Mouse (Mus musculus): Measurements from ENCODE around the gene Dtx2. TPM values are rescaled to one million over a fixed set of nuclear protein-coding genes. Genes with fewer than 3 reads are reported as not detected.

Gene Dtx2
- polyA plus RNA-seq, 1 experiment, result not detected

- WGBS, result 75% methylated on average over 6 of the region's 6 CpGs
- TF ChIP-seq POLR2A (IDR thresholded peaks at IDR 0.05; ENCODE audit: insufficient read depth, low read depth, low read length) (no peak), CTCF (IDR thresholded peaks at IDR 0.05; ENCODE audit: insufficient read depth, low read depth, low read length) (no peak)
- Histone ChIP-seq H3K27ac (ENCODE audit: insufficient read depth, low read depth, low read length) (no peak overlapping the region), H3K4me3 (ENCODE audit: insufficient read depth, low read depth, low read length) (no peak overlapping the region), H3K4me1 (ENCODE audit: control insufficient read depth, insufficient read depth, low read length) (no peaks in the 10 kb centered on the region; the same call in 1 of the 2 replicates)
These were observed 10.0 kb upstream of the Dtx2 start for GRCm38 (mm10) chr5:135984546-135985044.

- Histone ChIP-seq H3K27ac (ENCODE audit: insufficient read depth, low read depth, low read length) (no peak overlapping the region), H3K4me3 (ENCODE audit: insufficient read depth, low read depth, low read length) (no peak overlapping the region), H3K4me1 (ENCODE audit: control insufficient read depth, insufficient read depth, low read length) (no peaks in the 10 kb centered on the region; the same call in 1 of the 2 replicates)
- TF ChIP-seq CTCF (IDR thresholded peaks at IDR 0.05; ENCODE audit: insufficient read depth, low read depth, low read length), result no peak
- TF ChIP-seq POLR2A (IDR thresholded peaks at IDR 0.05; ENCODE audit: insufficient read depth, low read depth, low read length), result no peak
- WGBS, result 46% methylated on average over 11 of the region's 11 CpGs
These were observed 7.4 kb upstream of the Dtx2 start for GRCm38 (mm10) chr5:135987248-135987647.

- Histone ChIP-seq H3K27ac (ENCODE audit: insufficient read depth, low read depth, low read length) (no peak overlapping the region), H3K4me1 (ENCODE audit: control insufficient read depth, insufficient read depth, low read length) (peaks cover 2% of the 10 kb centered on the region), H3K4me3 (ENCODE audit: insufficient read depth, low read depth, low read length) (no peak overlapping the region)
- WGBS, result 78% methylated on average over 5 of the region's 5 CpGs
- TF ChIP-seq CTCF (IDR thresholded peaks at IDR 0.05; ENCODE audit: insufficient read depth, low read depth, low read length) (no peak), POLR2A (IDR thresholded peaks at IDR 0.05; ENCODE audit: insufficient read depth, low read depth, low read length) (no peak)
These were observed 4.0 kb upstream of the Dtx2 start for GRCm38 (mm10) chr5:135990601-135991000.

- WGBS, result 77% methylated on average over 5 of the region's 5 CpGs
- H3K27ac ChIP-seq (ENCODE audit: insufficient read depth, low read depth, low read length), result no peak overlapping the region
These were observed 1.1 kb upstream of the Dtx2 start for GRCm38 (mm10) chr5:135993381-135993965.

GRCm38 (mm10) chr5:135994335-135994724, 270 bp upstream of the Dtx2 start:
- H3K4me3 ChIP-seq (ENCODE audit: insufficient read depth, low read depth, low read length), result no peak overlapping the region
- H3K4me1 ChIP-seq (ENCODE audit: control insufficient read depth, insufficient read depth, low read length), result peaks cover 8% of the 10 kb centered on the region
- TF ChIP-seq CTCF (IDR thresholded peaks at IDR 0.05; ENCODE audit: insufficient read depth, low read depth, low read length) (no peak), POLR2A (IDR thresholded peaks at IDR 0.05; ENCODE audit: insufficient read depth, low read depth, low read length) (no peak)
- no peak overlapping the region for H3K27ac ChIP-seq (ENCODE audit: insufficient read depth, low read depth, low read length)
- 61% methylated on average over 8 of the region's 8 CpGs for WGBS

More at GRCm38 (mm10) chr5:135993381-135993965, 1.1 kb upstream of the Dtx2 start:
- Histone ChIP-seq H3K4me1 (ENCODE audit: control insufficient read depth, insufficient read depth, low read length) (peaks cover 8% of the 10 kb centered on the region), H3K4me3 (ENCODE audit: insufficient read depth, low read depth, low read length) (no peak overlapping the region)
- TF ChIP-seq CTCF (IDR thresholded peaks at IDR 0.05; ENCODE audit: insufficient read depth, low read depth, low read length), result no peak
- TF ChIP-seq POLR2A (IDR thresholded peaks at IDR 0.05; ENCODE audit: insufficient read depth, low read depth, low read length), result no peak

- Histone ChIP-seq H3K4me3 (ENCODE audit: insufficient read depth, low read depth, low read length) (no peak overlapping the region), H3K27ac (ENCODE audit: insufficient read depth, low read depth, low read length) (no peak overlapping the region), H3K4me1 (ENCODE audit: control insufficient read depth, insufficient read depth, low read length) (peaks cover 8% of the 10 kb centered on the region)
- no peak for TF ChIP-seq CTCF (IDR thresholded peaks at IDR 0.05; ENCODE audit: insufficient read depth, low read depth, low read length)
- 74% methylated on average over 8 of the region's 8 CpGs for WGBS
These were observed 1.6 kb downstream of the Dtx2 start for GRCm38 (mm10) chr5:135996162-135996561.

GRCm38 (mm10) chr5:136001222-136001621, 6.6 kb downstream of the Dtx2 start:
- peaks cover 7% of the 10 kb centered on the region for H3K4me1 ChIP-seq (ENCODE audit: control insufficient read depth, insufficient read depth, low read length)
- WGBS, result 81% methylated on average over 6 of the region's 6 CpGs
- H3K4me3 ChIP-seq (ENCODE audit: insufficient read depth, low read depth, low read length), result no peak overlapping the region
- TF ChIP-seq CTCF (IDR thresholded peaks at IDR 0.05; ENCODE audit: insufficient read depth, low read depth, low read length) (no peak), POLR2A (IDR thresholded peaks at IDR 0.05; ENCODE audit: insufficient read depth, low read depth, low read length) (no peak)
- H3K27ac ChIP-seq (ENCODE audit: insufficient read depth, low read depth, low read length), result no peak overlapping the region

GRCm38 (mm10) chr5:136002325-136002724, 7.7 kb downstream of the Dtx2 start:
- Histone ChIP-seq H3K4me3 (ENCODE audit: insufficient read depth, low read depth, low read length) (no peak overlapping the region), H3K27ac (ENCODE audit: insufficient read depth, low read depth, low read length) (no peak overlapping the region), H3K4me1 (ENCODE audit: control insufficient read depth, insufficient read depth, low read length) (peaks cover 6% of the 10 kb centered on the region)
- TF ChIP-seq CTCF (IDR thresholded peaks at IDR 0.05; ENCODE audit: insufficient read depth, low read depth, low read length), result no peak
- no peak for TF ChIP-seq POLR2A (IDR thresholded peaks at IDR 0.05; ENCODE audit: insufficient read depth, low read depth, low read length)
- 50% methylated on average over 2 of the region's 2 CpGs for WGBS

- WGBS, result 28% methylated on average over 3 of the region's 3 CpGs
- no peak overlapping the region for H3K27ac ChIP-seq (ENCODE audit: insufficient read depth, low read depth, low read length)
- peaks cover 6% of the 10 kb centered on the region for H3K4me1 ChIP-seq (ENCODE audit: control insufficient read depth, insufficient read depth, low read length)
- H3K4me3 ChIP-seq (ENCODE audit: insufficient read depth, low read depth, low read length), result no peak overlapping the region
- TF ChIP-seq POLR2A (IDR thresholded peaks at IDR 0.05; ENCODE audit: insufficient read depth, low read depth, low read length), result no peak
- no peak for TF ChIP-seq CTCF (IDR thresholded peaks at IDR 0.05; ENCODE audit: insufficient read depth, low read depth, low read length)
These were observed 8.2 kb downstream of the Dtx2 start for GRCm38 (mm10) chr5:136002751-136003151.

Measured in olfactory bulb, adult 2 months (tissue).